Mouse (Mus musculus) lung, postnatal 0 days (tissue): ENCODE results near the gene Zfp672.

Experiments used
- CTCF ChIP-seq: IDR thresholded peaks from 2 replicates; pipeline ENCODE4 v1.5.1; 2016; ENCODE audit warnings: antibody characterized with exemption, mild to moderate bottlenecking
- EP300 ChIP-seq: IDR thresholded peaks from 2 replicates; pipeline ENCODE4 v1.6.1; 2016; ENCODE audit warnings: antibody characterized with exemption, mild to moderate bottlenecking, control low read depth

GRCm38 (mm10) chr11:58282518-58282917 lies 47.6 kb downstream of the Zfp672 start:
- TF ChIP-seq CTCF (no peak), EP300 (no peak)
